Mouse (Mus musculus): ENCODE measurements around the gene Pecam1.
"Not testable (repeated sequence)": the region's sequence is repeated elsewhere in the genome, so short reads cannot be mapped to it uniquely, and the experiment has no call there.

Gene Pecam1

GRCm38 (mm10) chr11:106750121-106750751, at the start of gene Pecam1:
Gene Pecam1, minus strand, starts transcription at chr11:106750628.
- DNase-seq (ENCODE audit: low read depth in 1 of 2, low spot score in 2 of 2), result no peak

DNA sequence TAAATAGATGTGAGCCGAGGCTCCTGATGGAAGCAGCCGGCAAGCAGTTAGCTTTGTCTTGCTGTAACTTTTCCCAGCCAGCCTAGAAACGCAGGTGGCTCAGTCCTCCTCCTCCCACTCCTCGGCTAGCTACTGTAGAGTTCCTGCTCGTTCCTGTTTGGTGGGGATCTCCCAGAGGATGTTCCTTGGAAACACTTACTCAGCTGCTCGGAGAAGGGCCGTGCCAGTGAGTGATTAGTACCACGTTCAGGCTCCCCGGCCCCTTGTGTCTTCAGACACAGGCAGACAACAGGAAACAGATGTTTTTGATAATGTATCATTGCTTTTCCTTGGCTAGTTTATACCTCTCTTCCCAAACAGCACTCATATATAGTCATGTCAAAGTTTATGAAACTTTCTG, 45.3 kb upstream of the Pecam1 start:
- no peak for DNase-seq (ENCODE audit: low read depth in 1 of 2, low spot score in 2 of 2)

DNA sequence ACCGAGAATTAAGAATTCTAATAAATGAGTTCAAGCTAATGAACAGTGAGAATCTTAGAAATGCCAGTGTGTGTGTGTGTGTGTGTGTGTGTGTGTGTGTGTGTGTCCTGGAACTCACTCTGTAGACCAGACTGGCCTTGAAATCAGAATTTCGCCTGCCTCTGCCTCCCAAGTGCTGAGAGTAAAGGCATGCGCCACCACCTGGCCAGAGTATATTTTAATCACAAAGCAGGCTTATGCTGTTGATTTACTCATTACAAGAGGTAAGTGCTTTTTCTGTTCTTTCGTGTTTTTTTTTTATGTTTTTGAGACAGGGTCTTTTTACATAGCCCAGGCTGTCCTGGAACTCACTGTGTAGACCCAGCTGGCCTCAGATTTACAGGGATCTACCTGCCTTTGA, 43.4 kb upstream of the Pecam1 start:
- DNase-seq (ENCODE audit: low read depth in 1 of 2, low spot score in 2 of 2), result no peak

- no peak for DNase-seq (ENCODE audit: low read depth in 1 of 2, low spot score in 2 of 2)
These were observed 39.2 kb upstream of the Pecam1 start for GRCm38 (mm10) chr11:106789649-106790048.

DNA sequence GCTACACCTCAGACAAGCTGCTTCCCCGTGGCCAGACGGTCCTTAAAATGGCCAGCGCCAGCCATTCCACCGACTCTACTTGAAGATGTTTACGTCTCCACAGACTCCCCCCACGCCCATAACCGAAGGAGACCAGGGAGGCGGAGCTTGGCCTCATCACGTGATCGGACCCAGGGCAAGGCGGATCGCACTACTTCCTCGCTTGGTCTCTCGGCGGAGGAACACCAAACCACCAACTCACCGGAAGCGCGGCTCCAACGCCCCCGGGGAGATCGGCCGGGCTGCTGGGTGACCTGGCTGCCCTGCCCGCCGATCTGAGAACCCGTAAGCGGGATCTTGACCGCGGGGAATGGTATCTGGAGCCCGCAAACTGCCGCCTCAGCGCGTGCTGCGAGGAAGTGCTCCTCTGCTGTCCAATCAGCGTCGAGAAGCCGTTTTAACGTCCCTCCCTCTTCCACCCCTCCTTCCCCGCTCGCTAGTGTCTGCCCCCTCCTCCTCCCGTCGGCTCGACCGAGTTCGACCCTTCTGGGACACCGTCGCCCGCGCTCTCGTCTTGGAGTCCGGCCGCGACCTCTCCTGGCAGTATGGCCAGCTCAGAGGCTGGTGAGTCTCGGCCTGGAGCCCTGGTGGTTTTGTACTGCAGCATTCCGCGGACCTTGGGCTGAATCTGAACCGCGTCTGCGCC, 38.5 kb upstream of the Pecam1 start, which contains the start of the genes Ddx5 and Cep95:
TSS of gene Ddx5 (minus strand) at position 411 of the 685 bp plus-strand sequence.
TSS of gene Cep95 (plus strand) at position 478 of the 685 bp plus-strand sequence.
- peak; percentile 96 to 99 for DNase-seq (ENCODE audit: low read depth in 1 of 2, low spot score in 2 of 2)

- DNase-seq (ENCODE audit: low read depth in 1 of 2, low spot score in 2 of 2), result peak; percentile 93 to 97
These were observed 37.8 kb upstream of the Pecam1 start for GRCm38 (mm10) chr11:106788026-106788774.

- peak; percentile 43 to 83 for DNase-seq (ENCODE audit: low read depth in 1 of 2, low spot score in 2 of 2)
These were observed 37.0 kb upstream of the Pecam1 start for GRCm38 (mm10) chr11:106787131-106788025.

DNA sequence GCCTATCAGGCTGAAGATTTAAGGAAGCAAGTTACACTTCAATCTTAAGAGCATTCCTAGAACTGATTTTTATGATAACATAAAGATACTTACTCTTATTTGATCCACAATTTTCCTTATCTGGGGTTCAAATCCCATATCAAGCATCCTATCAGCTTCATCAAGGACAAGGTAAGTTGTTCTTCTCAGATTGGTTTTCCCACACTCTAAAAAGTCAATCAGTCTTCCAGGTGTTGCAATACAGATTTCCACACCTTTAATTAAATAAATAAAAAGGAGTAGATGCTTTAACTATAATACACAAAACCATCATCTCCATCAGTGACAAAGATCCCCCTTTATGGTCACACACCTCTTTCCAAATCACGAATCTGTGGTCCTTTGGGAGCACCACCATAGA, 34.6 kb upstream of the Pecam1 start:
- DNase-seq (ENCODE audit: low read depth in 1 of 2, low spot score in 2 of 2), result no peak

DNA sequence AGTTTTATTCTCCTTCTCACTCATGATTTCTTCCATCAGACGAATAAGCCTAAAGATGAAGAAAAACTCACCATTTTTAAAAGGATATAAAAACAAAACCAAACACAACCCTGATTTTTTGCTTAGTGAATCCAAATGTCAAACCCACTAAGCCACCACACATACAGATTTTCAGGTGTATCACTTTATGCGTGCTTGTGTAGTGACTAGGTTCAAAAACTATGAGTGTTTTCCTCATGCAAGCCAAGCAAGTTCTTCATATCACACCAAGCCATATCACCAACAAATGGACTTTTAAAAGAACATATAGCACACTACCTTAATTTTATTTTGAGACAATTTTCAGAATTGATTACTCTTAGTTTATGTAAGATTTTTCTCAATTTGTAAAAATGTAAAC, 34.0 kb upstream of the Pecam1 start:
- DNase-seq (ENCODE audit: low read depth in 1 of 2, low spot score in 2 of 2), result no peak

DNA sequence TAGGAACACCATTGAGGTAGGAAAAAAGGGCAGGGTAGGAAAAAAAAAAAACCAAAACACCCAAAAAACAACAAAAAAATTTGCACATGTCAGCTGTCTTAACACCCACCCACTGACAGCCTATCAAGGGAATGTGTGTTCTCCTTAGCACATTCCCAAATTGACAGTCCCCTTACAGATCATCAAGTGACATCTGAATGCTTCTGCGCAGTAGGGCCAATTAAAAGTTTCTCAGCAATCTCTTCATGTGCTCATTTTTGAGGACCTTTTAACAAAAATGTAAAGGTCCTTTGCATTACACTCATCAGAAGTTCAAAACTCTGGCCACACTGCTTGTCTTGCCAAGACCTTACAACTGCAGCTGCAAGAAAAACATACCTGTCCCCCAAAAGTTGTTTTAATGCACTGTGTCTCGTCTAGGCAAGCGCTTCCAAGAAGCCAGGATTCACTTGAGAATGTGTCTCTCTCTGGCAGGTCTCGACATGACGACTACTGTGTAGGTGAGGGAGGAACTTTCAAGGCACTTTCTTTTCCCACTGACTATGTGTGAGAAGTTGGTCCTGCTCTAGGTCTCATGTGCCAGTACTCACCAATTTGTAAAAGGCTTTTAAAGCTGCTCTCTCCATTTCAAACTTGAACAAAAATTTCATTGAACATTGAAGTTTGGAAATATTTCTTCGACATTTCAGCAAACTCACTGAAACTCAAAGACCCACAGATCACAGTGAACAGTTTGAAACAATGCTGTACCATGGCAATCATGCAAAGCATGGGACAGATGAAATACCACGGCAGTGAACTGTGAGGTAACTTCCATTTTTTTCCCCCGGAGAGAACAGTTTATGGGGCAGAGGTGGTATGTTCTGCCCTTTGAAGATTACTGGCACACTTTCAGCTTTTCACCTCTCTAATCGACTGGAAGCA, 32.7 kb upstream of the Pecam1 start:
- DNase-seq (ENCODE audit: low read depth in 1 of 2, low spot score in 2 of 2), result no peak

DNA sequence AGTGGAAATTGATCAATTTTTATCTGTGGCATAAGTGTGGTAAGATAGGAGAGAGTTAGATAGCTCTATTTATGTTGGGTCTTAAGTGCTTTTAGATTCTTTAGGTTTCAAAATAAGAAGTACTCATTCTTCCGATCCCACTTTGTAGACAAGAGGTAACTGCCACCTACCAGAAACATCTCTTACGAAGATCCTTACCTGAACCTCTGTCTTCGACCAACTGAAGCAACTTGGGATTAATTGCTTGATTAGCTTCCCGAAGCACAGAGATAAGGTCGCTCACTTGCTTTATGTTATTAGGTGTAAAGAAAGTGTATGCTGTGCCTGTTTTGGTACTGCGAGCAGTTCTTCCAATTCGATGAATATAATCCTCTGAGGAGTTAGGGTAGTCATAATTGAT, 31.8 kb upstream of the Pecam1 start:
- not testable (repeated sequence) for DNase-seq (ENCODE audit: low read depth in 1 of 2, low spot score in 2 of 2)

DNA sequence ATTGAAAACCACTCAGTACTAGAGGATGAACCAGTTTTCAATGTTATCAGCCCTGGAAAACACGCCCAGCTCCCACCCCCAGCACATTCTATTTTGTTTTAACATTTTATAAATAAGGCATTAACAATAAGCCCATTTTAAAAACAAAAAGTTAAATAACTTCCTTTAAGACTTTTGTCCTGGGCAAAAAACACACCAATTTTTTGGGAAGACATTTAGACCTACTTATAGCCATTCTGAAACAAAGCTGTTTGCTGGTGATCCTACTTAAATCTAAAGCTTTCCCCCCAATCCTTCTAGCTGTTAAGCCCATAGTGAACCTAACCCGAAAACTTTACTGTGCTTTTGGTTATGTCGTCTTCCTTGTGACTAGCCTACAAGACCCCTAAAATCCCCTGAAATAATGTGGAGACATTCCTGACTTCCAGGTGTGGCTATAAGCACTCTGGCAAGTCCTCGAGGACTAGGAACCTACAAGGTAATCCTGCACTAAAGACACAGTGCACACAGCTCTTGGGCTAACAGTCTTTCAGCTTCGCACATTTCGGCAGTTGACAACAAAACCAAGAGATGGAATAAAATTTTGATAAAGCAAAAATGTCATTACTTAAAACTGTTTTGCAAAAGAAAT, 30.3 kb upstream of the Pecam1 start:
- DNase-seq (ENCODE audit: low read depth in 1 of 2, low spot score in 2 of 2), result no peak

DNA sequence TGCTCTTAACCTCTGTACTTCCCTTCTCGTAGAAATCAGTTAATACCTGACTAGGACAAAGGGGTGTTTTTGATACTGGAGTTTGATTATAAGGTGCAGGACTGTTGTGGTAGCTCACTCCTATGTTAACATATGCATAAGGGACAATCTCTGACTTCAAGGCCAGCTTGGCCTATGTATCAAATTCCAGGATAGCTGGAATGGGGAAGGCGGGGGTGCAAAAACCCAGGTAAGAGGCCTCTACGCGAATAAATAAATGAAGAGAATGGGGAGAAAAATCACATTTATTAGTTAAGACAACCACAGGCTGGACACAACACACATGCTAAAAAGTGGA, 29.6 kb upstream of the Pecam1 start:
- no peak for DNase-seq (ENCODE audit: low read depth in 1 of 2, low spot score in 2 of 2)

GRCm38 (mm10) chr11:106779388-106780088, 29.1 kb upstream of the Pecam1 start, which contains the start of gene Polg2:
Gene Polg2, minus strand, starts transcription at chr11:106779537.
- DNase-seq (ENCODE audit: low read depth in 1 of 2, low spot score in 2 of 2), result peak; percentile 79 to 87

GRCm38 (mm10) chr11:106778589-106779387, 28.4 kb upstream of the Pecam1 start:
- no peak for DNase-seq (ENCODE audit: low read depth in 1 of 2, low spot score in 2 of 2)

DNA sequence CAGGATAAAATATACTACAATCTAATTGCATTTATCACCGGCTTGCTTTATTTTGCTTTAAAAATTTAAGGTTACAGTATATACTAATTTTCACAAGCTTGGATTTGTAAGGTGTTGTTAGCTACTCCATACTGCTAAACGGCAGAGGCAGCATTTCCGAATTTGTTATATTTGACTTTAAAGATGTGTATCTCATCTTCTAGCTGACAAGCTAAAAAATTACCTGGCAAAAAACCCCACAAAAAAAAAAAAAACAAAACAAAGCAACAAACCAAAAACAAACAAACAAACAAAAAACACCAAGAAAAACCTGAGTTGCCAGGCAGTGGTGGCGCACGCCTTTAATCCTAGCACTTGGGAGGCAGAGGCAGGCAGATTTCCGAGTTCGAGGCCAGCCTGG, 27.7 kb upstream of the Pecam1 start:
- DNase-seq (ENCODE audit: low read depth in 1 of 2, low spot score in 2 of 2), result no peak

DNA sequence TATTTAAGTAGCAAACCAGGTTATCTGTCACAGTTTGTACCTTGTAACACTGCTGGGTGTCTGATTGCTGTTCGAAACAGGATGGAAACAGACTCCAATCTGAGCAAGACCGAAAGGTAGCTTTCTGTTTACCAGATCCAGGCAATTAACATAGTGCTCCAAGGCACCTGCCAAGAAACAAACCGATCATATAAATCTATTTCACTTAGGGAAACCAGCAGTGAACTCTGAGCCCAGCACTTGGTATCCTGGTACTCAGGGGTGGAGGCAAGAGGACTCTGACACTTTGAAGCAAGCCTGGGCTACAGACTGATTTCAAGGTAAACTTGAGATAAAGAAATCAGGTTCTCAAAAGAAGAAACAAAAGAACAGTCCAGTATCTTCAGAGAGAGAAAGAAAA, 27.0 kb upstream of the Pecam1 start:
- no peak for DNase-seq (ENCODE audit: low read depth in 1 of 2, low spot score in 2 of 2)

GRCm38 (mm10) chr11:106776960-106777359, 26.5 kb upstream of the Pecam1 start:
- no peak for DNase-seq (ENCODE audit: low read depth in 1 of 2, low spot score in 2 of 2)
